Mouse (Mus musculus): ENCODE results near the gene Cacna1f.

Gene Cacna1f

DNA sequence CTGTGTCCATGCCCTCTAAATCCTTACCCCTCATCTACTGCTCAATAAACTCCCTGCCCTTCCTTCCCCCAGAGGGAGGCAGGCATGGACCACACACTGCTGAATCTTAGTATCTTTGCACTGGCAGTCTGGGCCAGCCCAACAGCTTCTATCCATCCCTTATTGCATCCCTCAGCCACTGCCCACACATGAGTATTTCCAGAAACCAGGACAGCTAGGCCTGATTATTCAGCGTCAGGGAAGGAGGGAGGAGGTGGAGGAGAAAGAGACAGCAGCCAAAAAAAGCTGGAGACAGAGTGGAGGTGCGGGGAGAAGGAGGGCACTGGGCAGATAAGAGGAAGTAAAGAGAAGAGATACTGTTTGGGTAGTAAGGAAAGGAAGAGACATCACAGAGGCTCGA, 28.2 kb downstream of the Cacna1f start:
- DNase-seq: no peak

DNA sequence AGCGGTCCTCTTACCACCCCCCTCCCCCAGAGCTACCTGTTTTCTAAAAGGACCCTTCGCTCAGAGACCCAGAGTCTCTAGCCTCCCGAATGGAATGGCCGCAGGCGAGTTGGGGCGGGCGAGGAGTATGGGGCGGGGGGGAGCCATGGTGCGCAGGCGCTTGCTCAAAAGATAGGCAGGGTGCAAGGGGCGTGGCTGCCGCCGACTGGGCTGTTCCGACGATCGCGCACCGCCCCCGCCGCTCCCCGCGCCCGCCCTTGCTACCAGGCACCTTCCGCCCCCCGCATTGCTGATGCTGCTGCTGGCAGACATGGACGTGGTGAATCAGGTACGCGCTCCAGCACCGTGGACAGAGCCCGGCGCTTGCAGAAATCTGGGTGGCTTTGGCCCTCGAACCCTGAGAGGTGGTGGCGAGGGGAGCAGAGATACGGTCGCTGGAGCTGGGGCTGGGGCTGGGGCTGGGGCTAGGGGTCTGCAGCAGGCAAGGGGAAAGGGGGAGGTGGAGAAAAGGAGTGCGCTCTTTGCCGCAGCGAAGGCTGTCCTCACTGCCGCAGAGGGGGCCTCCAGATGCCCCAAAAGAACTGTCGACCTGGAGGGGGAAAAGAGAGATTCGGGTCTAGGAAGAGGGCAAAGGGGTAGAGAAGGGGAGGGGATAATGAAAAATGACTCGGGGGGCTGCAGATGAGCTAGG, 31.7 kb downstream of the Cacna1f start, which contains the start of gene Syp:
Gene Syp (plus strand): TSS at position 71 of the 691 bp plus-strand sequence.
- DNase-seq: peak; percentile 73

DNA sequence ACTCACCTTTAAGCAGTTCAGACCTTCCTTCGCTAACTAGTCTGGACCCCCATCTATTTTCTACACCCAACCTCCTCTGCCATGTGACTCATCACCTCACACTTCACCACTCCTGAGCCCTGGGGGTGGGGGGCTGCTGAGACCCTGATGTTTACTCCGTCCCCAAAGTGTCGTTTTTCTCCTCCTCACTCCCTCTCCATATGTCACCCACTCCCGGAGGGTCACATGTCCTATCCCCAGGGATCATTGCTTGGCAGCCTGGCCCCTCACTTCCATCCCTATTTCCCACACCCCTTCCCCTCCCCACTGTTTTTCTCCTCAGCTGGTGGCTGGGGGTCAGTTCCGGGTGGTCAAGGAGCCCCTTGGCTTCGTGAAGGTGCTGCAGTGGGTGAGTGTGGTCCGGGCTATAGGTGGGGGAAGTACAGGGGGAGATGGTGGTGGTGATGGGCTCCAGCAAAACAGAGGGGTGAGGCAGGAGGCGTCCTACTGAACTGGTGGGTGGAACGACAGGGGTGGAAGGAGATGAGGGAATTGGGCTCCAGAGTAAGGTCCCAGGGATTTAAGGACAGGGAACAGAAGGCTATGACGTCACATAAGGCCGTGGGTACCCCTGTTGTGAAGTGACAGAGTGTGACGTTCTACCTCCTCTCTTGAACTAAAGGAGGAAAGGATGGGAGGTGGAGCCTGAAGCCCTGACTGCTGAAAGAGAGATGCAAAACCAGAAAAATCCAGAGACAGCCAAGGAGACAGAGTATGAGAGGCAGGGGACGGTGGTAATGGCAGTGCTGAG, 32.8 kb downstream of the Cacna1f start:
- DNase-seq: no peak

DNA sequence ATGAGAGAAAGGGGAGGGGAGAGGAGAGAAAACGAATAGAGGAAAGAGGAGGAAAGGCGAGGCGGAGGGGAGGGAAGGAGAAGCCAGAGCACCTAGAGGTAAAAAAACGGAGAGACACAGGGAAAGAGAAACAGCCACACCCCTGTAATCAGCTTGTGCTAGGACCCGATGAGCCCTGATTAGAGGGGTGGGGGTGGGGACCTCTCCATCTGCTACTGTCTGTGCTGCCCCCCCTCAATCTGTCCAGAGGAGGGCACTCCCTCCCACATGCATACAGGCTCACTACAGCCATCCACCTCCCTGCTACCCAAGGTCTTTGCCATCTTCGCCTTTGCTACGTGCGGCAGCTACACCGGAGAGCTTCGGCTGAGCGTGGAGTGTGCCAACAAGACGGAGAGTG, 33.9 kb downstream of the Cacna1f start:
- no peak for DNase-seq

DNA sequence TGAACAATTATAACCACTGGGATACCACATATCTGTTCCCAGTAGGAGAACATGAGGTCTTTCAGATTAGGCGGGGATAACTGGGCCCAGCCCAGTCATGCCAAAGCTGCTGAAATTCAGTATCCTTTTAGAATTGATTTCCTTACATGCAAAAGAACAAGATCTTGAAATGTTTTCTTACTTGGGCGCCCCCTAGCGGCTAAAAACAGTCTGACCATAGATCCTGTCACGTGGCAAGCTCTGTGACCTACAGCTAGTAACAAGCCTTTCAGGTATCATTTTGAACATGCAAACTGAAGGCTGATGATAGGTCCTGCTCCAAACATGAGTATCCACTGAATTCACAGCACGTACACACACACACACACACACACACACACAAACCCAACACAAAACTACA, 38.5 kb downstream of the Cacna1f start:
- DNase-seq: peak; percentile 83

DNA sequence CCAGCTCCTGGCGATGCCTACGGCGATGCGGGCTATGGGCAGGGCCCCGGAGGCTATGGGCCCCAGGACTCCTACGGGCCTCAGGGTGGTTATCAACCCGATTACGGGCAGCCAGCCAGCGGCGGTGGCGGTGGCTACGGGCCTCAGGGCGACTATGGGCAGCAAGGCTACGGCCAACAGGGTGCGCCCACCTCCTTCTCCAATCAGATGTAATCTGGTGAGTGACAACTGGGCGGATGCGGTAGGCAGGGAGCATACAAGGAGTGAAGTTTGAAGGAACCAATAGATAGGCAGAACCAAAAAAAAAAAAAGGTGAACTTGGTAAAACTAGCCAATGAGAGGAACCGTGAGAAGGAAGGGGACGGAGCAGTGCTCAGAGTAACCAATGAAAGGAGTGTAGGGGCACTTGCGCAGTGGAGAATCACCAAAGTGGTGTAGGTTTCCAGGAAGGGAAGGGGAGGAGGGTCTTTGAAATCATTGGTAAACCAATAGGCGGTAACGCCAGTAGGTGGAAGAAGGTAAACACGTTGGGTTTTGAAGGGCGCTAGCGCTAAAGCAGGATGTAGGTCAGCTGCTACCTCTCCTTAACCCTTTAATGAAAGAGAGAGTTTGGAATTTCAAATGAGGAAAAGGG, 41.9 kb downstream of the Cacna1f start:
- peak; percentile 91 for DNase-seq

DNA sequence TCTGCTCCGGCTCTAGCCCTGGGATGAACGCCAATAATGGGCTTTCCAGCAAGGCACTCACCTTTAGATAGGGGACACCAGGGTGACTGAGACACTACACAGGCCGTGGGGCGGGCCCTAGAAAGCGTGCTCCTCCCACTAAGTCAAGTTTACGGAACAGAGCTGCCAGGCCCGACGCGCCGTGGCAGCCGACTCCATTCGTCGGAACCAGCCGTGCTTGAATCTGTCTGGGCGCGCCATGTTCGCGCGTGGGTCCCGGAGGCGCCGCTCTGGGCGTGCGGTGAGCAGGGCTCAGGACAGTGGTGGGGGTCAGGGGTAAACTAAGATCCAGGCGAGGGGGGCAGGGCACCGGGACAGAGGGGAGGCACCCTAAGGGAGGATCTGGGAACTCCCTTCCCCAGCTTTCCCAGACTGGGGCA, 50.3 kb downstream of the Cacna1f start, which contains the start of gene Prickle3:
Gene Prickle3 (plus strand): TSS at position 40 of the 419 bp plus-strand sequence.
- peak; percentile 78 for DNase-seq

DNA sequence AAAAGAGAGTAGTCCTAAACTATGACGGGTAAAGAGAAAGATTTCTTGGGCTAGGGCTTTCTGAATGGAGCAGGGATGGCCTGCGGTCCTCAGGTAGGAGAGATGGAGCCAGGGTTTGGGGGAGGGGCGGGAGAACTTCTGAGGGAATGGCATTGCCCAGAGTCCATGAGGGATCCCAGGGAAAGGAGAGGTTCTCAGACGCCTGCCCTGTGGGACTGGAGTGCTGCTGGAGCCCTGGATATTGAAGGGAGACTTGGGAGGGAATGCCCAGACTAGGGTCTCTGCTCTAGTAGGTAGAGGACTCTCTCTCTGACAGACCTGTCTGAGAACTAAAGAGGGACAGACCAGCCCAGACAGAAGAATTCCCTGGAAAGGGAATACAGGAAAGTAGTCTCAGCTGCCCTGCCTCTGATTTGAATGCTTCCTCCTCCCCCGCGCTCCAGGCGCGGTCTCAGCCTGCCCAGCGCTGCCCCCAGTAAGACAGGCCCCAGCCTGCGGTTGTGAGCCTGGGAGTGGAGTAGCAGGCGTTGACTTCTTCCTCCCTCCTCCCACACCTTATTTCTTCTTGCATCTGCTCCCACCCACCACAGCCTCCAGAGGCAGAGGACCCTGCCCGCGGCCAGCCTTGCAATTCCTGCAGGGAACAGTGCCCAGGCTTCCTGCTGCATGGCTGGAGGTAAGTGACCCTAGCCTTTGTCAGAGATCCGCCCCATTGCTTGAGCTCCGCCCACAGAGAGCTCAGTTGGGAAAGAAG, 51.3 kb downstream of the Cacna1f start:
- peak; percentile 80 for DNase-seq

DNA sequence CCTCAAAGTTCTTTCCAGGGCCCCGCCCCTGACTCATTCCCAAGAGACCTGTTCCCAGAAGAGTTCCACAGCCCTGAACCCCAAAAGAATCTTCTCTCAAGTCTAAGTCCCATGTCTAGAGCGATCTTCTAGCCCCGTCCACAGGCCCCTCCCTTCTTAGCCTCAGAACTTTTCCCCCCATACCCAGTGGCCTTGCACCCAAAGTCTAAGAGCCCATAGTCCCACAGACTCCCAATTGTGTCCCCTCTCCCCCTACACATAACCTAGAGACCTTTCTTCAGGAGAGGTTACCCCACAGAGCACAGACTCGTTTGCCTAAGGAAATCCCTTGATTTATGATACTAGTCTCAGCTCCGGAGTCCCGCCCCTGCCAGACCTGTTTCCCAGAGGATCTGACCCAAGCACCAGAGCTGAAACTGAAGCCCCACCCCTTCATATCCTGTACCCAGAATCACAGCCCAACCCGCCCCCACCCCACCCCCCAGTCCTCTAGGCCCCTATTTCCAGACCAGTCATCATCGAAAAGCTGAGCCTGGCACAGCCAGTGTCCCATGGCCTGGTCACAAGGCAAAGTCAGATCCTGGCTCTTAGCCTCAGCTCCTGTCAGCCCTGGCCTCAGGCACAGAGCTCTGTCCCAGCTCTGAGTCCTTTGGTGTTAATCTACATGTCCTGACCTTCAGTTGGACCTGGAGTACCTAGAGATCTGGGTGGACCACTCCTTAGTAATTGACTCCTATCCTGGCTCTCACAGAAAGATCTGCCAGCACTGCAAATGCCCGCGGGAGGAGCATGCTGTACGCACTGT, 52.1 kb downstream of the Cacna1f start:
- no peak for DNase-seq

DNA sequence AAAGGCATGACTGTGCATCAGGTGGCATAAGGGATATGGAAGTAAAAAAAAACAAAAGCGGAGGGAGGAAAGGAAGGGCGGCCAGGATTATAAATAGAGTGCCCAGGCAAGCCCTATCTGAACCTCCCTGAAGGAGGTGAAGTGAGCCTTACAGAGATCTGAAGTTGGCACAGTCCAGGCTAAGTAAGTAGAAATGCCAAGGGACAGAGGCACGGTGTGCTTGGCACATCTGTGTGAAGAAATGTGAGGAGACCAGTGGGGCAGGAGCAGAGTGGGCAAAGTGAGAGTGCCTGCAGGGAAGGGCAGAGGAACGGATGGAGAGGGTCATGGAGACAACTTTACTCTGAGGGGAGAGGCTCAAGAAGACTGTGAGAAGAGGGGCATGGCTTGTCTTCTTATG, 54.2 kb downstream of the Cacna1f start:
- DNase-seq: no peak

DNA sequence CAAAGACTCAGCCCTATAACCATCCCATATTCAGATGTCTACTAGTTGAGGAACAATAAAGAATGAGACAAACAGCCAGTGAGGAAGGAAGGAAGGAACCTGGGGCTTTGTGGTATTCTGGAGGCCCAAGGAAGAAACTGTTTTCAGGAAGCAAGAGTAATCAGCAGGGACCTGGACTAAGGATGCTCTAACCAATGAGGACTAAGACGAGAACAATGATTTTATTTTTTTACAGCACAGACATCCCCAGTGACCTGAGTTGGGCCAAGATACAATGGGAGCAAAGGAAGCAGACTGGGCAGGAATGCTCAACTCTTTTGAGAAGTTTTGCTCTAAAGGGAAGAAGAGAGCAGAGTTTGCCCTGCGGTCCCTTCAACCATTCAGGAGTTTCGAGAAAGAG, 56.1 kb downstream of the Cacna1f start:
- no peak for DNase-seq

DNA sequence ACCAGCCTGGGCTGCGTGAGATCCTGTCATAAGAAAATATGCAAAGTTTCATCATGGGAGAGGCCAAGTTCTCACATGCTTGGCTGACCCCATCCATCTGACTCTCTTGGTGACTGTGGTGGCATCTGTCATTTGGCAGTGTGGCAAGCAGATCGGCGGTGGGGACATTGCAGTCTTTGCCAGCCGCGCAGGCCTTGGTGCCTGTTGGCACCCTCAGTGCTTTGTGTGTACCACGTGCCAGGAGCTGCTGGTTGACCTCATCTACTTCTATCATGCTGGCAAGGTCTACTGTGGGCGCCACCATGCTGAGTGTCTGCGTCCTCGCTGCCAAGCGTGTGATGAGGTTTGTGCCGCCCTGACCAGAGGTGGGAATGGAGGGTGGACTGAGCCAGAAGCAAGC, 57.9 kb downstream of the Cacna1f start:
- no peak for DNase-seq

DNA sequence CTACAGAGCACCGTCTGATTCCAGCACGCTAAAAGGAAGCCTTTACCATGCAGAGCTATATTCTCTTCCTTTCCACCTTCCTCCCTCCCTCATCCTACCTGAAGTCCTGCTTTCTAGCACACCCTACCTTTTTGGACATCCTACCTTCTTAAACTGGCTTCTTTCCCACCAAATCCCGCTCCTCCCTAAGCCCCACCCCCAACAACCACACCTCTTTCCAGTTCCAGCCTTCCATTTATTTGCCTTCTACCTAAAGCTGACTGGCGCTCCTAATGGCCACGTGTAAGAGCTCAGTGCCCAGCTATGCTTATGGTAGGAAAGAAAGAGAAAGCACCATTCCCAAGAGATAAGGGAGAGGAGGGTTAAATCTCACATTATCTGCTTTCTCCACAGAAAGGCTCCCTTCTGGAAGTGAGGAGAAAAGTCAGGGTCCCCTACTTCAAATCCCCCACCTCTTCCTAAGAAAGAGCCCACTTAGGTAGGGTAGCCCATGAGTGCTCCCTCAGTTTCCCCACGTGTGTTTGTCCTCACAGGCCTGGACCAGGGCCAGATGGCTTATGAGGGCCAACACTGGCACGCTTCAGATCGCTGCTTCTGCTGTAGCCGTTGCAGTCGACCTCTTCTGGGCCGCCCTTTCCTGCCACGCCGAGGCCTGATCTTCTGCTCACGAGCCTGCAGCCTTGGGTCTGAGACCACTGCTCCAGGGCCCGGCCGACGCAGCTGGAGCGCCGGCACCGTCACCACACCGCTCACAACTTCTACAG, 59.0 kb downstream of the Cacna1f start:
- no peak for DNase-seq

DNA sequence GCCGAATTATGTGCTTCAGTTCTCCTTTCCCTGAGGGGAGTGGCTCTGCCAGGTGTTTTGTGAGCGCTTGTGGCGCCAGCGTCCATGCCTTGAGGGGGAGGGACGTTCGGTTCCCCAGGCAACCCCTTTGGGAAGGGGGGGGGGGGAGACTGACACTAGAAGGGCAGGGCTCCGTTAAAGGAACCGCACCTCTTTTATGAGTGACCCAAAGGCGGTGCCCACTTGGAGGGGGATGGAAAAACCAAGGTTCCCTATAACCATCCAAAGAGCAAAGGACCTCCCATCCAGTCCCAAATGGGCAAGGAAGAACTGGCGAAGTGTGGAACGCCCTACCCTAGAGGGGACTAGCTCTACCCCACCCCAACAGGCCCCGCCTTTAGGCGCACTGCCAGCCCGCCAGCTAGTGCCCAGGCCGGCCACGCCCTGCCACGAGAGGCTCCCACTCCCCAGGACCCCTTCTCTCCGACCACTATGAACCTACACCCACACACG, 63.6 kb downstream of the Cacna1f start:
- peak; percentile 81 for DNase-seq

DNA sequence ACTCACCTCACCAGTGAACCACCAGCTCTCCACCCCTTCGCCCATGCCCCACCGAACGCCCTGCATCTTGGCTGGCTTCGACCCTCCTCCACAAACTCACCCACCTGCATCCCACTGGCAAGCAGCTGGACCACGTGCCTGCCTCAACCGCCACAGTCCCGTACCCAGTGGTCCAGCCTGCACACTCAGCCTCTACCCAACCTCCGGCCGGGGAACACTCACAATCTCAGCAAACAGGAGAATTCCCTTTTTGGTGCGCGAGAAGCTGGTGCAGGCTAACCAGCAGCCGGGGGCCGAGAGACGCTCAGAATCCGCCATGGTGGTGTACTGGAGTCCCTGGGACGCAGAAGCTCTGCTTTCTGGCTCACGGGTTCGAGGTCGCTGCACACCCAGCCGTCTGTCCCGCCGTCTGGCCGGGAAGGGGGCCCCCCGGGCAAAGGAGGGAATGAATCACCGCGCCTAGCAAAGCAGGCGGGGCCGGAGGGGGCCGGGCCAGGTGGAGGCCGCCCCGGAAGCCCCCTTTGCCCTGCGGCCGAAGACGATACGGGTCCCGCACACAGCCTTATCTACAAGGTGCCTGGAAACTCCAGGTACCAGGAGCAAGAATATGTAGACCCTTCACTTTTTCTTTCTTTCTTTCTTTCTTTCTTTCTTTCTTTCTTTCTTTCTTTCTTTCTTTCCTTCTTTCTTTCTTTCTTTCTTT, 64.2 kb downstream of the Cacna1f start, which contains the start of gene Plp2:
Gene Plp2 (minus strand): TSS at position 470 of the 703 bp plus-strand sequence.
- DNase-seq: peak; percentile 39

DNA sequence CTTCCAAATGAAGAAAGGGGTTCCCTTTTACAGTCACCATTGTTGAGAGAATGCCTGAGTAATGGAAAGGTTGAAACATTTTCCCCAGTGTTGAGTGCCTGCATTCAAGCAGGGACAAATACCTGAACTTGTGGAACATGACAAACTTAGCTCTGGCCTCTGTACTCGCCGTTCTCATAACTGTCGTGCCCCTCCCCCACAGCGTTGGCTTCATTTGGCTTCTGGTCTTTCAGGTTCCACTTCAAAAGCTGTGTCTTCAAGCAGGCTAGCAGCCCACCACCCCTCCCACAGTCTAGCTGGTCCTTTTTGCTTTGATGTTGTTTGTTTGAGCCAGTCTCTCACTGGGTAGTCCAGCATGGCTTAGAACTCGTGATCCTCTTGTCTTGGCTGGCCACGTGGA, 65.9 kb downstream of the Cacna1f start:
- DNase-seq: peak; percentile 31

DNA sequence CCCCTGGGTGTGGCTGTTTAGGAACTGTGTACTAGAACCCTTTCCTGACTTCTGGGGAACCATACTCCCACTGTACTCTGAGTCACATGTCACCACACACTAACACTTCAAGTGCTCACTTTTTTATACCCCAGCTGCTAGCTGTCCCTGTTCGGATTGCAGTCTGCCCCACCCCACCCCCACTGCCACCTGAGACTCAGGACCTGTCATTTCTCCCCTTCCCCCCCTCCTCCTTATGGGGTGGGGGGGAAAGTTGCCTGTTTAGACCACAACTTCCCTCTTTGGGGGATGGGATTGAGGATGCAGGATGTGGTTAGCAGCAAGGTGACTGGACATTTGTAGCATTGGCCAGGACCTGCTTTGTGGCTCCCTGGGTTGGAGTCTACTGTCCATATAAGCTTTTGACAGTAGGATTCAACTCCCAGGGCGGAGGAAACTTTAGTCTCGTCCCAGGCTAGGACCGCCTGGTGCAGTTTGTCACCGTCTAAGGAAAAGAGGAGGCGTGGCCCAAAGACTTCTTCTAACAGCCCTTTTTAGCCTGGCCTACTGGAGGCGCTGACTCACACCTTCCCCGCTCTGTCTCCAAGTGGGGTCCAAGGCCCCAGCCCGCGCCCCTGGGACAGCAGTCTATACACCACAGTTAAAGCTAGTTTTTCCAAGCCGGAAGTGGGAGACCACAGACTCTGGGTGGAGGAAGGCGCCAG, 66.8 kb downstream of the Cacna1f start:
- DNase-seq: peak; percentile 43

DNA sequence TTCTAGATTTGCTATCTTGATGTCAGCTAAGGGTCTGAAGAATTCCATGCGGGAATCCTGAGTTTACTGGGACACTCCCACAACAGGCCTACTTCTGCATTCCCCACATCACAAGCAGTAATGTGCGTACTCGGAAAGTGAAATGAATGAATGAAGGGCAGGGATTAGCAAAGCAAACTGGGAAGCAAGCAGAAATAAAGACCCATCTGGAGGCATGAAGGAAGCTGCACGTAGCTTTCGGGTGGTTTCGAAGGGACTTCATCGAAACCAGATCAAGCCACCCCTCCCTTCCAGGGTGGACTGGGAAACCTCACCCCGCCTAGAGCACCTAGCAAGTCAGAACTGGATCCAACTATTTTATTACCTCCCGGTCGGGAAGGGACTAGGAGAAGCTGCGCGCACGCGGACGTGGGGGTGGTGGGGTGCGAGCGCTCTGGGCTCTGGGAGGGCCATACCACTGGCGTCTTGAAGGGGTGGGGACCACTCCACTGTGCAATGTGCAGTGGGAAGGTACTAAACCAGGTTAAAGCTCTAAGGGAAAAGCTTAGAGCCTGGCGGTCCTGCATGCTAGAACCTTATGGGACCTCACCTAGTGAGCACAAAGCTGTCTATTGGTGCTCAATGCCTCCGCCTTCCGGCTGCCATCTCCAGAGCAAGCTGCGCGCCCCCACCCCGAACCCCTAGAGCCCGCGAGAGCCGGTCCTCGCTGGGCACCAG, 67.6 kb downstream of the Cacna1f start:
- peak; percentile 22 for DNase-seq

DNA sequence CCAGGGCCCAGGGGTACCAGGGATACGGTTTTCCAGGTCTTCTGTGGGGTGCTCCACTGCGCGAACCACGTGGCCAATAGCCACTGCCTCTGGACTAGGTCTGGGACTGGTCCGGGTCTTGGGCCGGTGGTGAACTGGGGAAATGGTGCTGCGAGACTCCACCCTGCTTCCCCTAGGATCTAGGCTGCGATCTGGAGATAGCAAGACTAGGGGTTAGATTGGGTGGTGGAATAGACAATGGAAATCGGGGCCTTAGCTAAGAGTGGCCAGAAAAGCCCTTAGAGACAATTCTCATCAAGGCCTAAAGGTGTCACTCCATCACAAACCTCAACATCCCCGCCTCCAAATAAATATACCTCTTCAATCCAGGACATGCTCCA, 68.1 kb downstream of the Cacna1f start:
- DNase-seq: no peak

Data from lung, postnatal 10 days (tissue).